Mouse (Mus musculus) hindbrain, postnatal 0 days (tissue): Measurements from ENCODE around the gene Ppp1r3d. TPM values are rescaled to one million over a fixed set of nuclear protein-coding genes. Genes with fewer than 3 reads are reported as not detected.

Experiments
- ATAC-seq: fragments of 200-750 bp; cut with Nextera tagmentation; 2 replicates; pipeline ENCODE4 v1.8.0; 2017; ENCODE audit warnings: mild to moderate bottlenecking, moderate TSS enrichment, moderate library complexity
- DNase-seq: peaks from one replicate; pipeline ENCODE4 v3.0.0-alpha.2; 2015; ENCODE audit warnings: low spot score
- H3K27ac ChIP-seq: fragments of 300-500 bp; sonication (generic); 2 replicates; pipeline ENCODE4 v1.5.1; 2014; ENCODE audit warnings: mild to moderate bottlenecking
- H3K27me3 ChIP-seq: fragments of 300-500 bp; sonication (generic); 2 replicates; pipeline ENCODE4 v1.6.1; 2014; ENCODE audit warnings: low read length, mixed read lengths; ENCODE audit not compliant: insufficient read depth
- H3K36me3 ChIP-seq: fragments of 300-500 bp; sonication (generic); 2 replicates; pipeline ENCODE4 v1.6.1; 2014; ENCODE audit warnings: low read length, mixed read lengths; ENCODE audit not compliant: insufficient read depth
- H3K4me1 ChIP-seq: fragments of 300-500 bp; sonication (generic); 2 replicates; pipeline ENCODE4 v1.6.1; 2014; ENCODE audit warnings: antibody characterized with exemption, low read length, mixed read lengths; ENCODE audit not compliant: insufficient read depth
- H3K4me2 ChIP-seq: fragments of 300-500 bp; sonication (generic); 2 replicates; pipeline ENCODE4 v1.6.1; 2014; ENCODE audit warnings: low read depth, mild to moderate bottlenecking, low read length, moderate library complexity, mixed read lengths
- H3K4me3 ChIP-seq: fragments of 300-500 bp; sonication (generic); 2 replicates; pipeline ENCODE4 v1.5.1; 2014; ENCODE audit warnings: low read length
- H3K9ac ChIP-seq: fragments of 300-500 bp; sonication (generic); replicated peaks from 2 replicates; pipeline ENCODE4 v1.6.1; 2014; ENCODE audit warnings: mild to moderate bottlenecking, low read length, moderate library complexity, mixed read lengths
- H3K9me3 ChIP-seq: fragments of 300-500 bp; sonication (generic); 2 replicates; pipeline ENCODE4 v1.6.1; 2016; ENCODE audit warnings: low read length, mixed read lengths
- CTCF ChIP-seq: IDR thresholded peaks from 2 replicates; pipeline ENCODE4 v1.5.1; 2016; ENCODE audit warnings: antibody characterized with exemption, control low read depth, low read depth
- WGBS: fragments of 180-500 bp; shearing (Covaris S2); extraction: QIAGEN DNeasy Blood & Tissue Kit; methylation state at CpG from one replicate; pipeline ENCODE4 v1.1.7; 2014; 5-methylcytosine and 5-hydroxymethylcytosine counted together
- polyA plus RNA-seq: library from polyadenylated mRNA; unstranded; fragments of >200 nt; fragmentation: Nextera tagmentation; extraction: Ambion mirVana; gene quantifications from 2 replicates; pipeline ENCODE4 v1.2.1, GENCODE M21; 2015
- total RNA-seq: library from RNA; depleted of rRNA; stranded (reverse); fragments of >200 nt; gene quantifications from 2 replicates; pipeline ENCODE4 v1.2.3, GENCODE M21; 2014

Ppp1r3d gene
- total and polyA plus RNA-seq, 2 experiments from 2014 or later, result 6.6 to 17.0 TPM

- no peak for TF ChIP-seq CTCF
- ATAC-seq, result no peak
Measured at GRCm38 (mm10) chr2:178428183-178428582, 13.9 kb upstream of the Ppp1r3d start.

GRCm38 (mm10) chr2:178427181-178427580 is 12.9 kb upstream of the Ppp1r3d start:
- Histone ChIP-seq H3K4me1 (no peaks in the 10 kb centered on the region), H3K36me3 (0 out of 2 replicates have a peak, but pooled peaks cover 3% of the 10 kb centered on the region), H3K4me3 (no peak overlapping the region), H3K9ac (no peak overlapping the region), H3K27me3 (no peaks in the 10 kb centered on the region), H3K4me2 (no peak overlapping the region), H3K27ac (no peak overlapping the region), H3K9me3 (no peaks in the 10 kb centered on the region)
- WGBS, result 87% methylated on average over 5 of the region's 5 CpGs
- DNase-seq (no peak), ATAC-seq (no peak)
- TF ChIP-seq CTCF, result no peak

More at GRCm38 (mm10) chr2:178428183-178428582, 13.9 kb upstream of the Ppp1r3d start:
- Histone ChIP-seq H3K27ac (no peak overlapping the region), H3K27me3 (no peaks in the 10 kb centered on the region), H3K9ac (no peak overlapping the region), H3K4me2 (no peak overlapping the region), H3K9me3 (no peaks in the 10 kb centered on the region), H3K4me3 (no peak overlapping the region), H3K36me3 (0 out of 2 replicates have a peak, but pooled peaks cover 3% of the 10 kb centered on the region), H3K4me1 (no peaks in the 10 kb centered on the region)
- WGBS, result 85% methylated on average over 9 of the region's 9 CpGs
- DNase-seq, result no peak

GRCm38 (mm10) chr2:178426229-178426628 is 12.0 kb upstream of the Ppp1r3d start:
- Histone ChIP-seq H3K9ac (no peak overlapping the region), H3K4me1 (no peaks in the 10 kb centered on the region), H3K4me3 (no peak overlapping the region), H3K27me3 (no peaks in the 10 kb centered on the region), H3K9me3 (no peaks in the 10 kb centered on the region), H3K27ac (no peak overlapping the region), H3K4me2 (no peak overlapping the region), H3K36me3 (peaks cover 3% of the 10 kb centered on the region; the same call in 1 of the 2 replicates)
- TF ChIP-seq CTCF, result peak; percentile 73
- WGBS, result 41% methylated on average over 4 of the region's 4 CpGs
- ATAC-seq (no peak), DNase-seq (peak; percentile 84)

- Histone ChIP-seq H3K27me3 (no peaks in the 10 kb centered on the region), H3K9ac (no peak overlapping the region), H3K4me3 (no peak overlapping the region), H3K27ac (no peak overlapping the region), H3K4me1 (no peaks in the 10 kb centered on the region), H3K36me3 (peaks cover 3% of the 10 kb centered on the region; the same call in 1 of the 2 replicates), H3K9me3 (no peaks in the 10 kb centered on the region), H3K4me2 (no peak overlapping the region)
- ATAC-seq, result no peak
- WGBS, result 79% methylated on average over 5 of the region's 5 CpGs
- no peak for DNase-seq
- no peak for TF ChIP-seq CTCF
Measured at GRCm38 (mm10) chr2:178423223-178423622, 9.0 kb upstream of the Ppp1r3d start.

GRCm38 (mm10) chr2:178422186-178422585 is 7.9 kb upstream of the Ppp1r3d start:
- H3K4me3 ChIP-seq, result no peak overlapping the region
- no peak for ATAC-seq
- H3K4me2 ChIP-seq, result no peak overlapping the region
- no peaks in the 10 kb centered on the region for H3K4me1 ChIP-seq
- no peak overlapping the region for H3K27ac ChIP-seq
- no peak overlapping the region for H3K9ac ChIP-seq
- DNase-seq, result no peak
- H3K9me3 ChIP-seq, result no peaks in the 10 kb centered on the region
- no peak for TF ChIP-seq CTCF
- H3K27me3 ChIP-seq, result no peaks in the 10 kb centered on the region
- 63% methylated on average over 2 of the region's 3 CpGs for WGBS
- peaks cover 3% of the 10 kb centered on the region; the same call in 1 of the 2 replicates for H3K36me3 ChIP-seq

- H3K4me1 ChIP-seq, result no peaks in the 10 kb centered on the region
- H3K9ac ChIP-seq, result no peak overlapping the region
- no peaks in the 10 kb centered on the region for H3K9me3 ChIP-seq
- WGBS, result 43% methylated on average over 6 of the region's 6 CpGs
- no peak overlapping the region for H3K4me3 ChIP-seq
- no peak overlapping the region for H3K27ac ChIP-seq
- TF ChIP-seq CTCF, result no peak
- DNase-seq, result no peak
- no peak overlapping the region for H3K4me2 ChIP-seq
- ATAC-seq, result no peak
- H3K27me3 ChIP-seq, result no peaks in the 10 kb centered on the region
- H3K36me3 ChIP-seq, result peaks cover 3% of the 10 kb centered on the region; the same call in 1 of the 2 replicates
Measured at GRCm38 (mm10) chr2:178421603-178422002, 7.3 kb upstream of the Ppp1r3d start.

- Histone ChIP-seq H3K9ac (no peak overlapping the region), H3K4me2 (no peak overlapping the region), H3K36me3 (peaks cover 3% of the 10 kb centered on the region; the same call in 1 of the 2 replicates), H3K27me3 (no peaks in the 10 kb centered on the region), H3K4me1 (0 out of 2 replicates have a peak, but pooled peaks cover 3% of the 10 kb centered on the region), H3K9me3 (no peaks in the 10 kb centered on the region), H3K4me3 (no peak overlapping the region), H3K27ac (no peak overlapping the region)
- ATAC-seq (no peak), DNase-seq (no peak)
- WGBS, result 82% methylated on average over 9 of the region's 9 CpGs
- no peak for TF ChIP-seq CTCF
Measured at GRCm38 (mm10) chr2:178420576-178420975, 6.3 kb upstream of the Ppp1r3d start.
